Mouse (Mus musculus): ENCODE results near the gene Ccdc173.

The Ccdc173 gene

DNA sequence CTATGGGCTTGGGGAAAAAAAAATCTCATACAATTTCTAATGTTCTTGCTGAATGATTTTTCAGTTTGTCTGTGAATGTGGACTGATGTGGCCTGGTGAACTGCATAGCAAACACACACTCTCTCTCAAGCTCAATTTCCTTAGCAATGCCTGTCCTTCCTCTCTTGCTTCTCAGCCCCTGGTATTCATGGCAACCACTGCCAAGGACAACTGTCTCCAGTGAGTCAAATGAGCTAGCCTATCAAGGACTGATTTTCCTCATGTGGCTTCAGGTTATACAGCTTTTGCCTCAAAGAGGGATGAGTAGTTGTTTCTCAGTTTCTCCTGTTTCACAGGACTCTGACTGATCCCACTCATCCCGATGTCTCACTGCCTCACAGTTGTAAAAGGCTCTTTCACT is 70.3 kb downstream of the Ccdc173 start:
- TF ChIP-seq GATA4 (IDR thresholded peaks at IDR 0.05; ENCODE audit: insufficient replicate concordance, low read length) = no peak

DNA sequence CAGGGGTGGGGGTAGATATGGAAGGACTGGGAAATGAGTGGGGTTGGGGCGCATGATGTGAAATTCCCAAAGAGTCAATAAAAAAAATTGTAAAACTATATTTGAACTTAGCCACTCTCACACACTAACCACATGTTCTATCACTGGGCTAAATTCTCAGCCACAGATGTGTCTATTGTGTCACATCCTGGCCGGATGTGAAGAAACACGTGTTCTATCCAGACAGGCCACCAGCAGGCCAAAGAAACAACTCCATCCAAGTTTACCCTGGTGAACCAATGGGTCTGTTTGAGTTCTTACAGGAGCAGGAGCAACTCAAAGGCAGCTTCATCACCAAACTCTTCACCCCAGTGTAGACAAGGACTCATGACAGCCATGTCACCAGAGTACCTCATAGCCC is 72.9 kb downstream of the Ccdc173 start:
- TF ChIP-seq GATA4 (IDR thresholded peaks at IDR 0.05; ENCODE audit: insufficient replicate concordance, low read length) = no peak

DNA sequence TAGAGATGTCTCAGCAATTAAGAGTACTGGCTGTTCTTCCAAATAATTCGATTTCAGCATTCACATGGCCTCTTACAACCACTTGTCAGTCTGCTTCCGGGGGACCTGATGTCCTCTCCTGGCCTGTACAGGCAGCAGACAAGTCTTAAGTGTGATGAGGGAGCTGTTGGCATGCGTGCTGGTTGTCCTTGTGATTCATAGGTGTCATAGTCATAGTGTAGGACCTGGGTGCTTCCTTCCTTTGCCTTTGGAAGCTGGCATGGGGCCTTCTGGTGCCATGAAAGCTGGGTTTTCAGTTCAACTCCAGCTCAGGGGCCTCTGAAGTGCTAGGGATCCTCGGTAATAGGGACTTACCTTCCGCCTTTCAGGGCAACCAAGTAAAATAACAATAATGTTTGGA is 75.2 kb downstream of the Ccdc173 start:
- no peak for TF ChIP-seq GATA4 (IDR thresholded peaks at IDR 0.05; ENCODE audit: insufficient replicate concordance, low read length)

DNA sequence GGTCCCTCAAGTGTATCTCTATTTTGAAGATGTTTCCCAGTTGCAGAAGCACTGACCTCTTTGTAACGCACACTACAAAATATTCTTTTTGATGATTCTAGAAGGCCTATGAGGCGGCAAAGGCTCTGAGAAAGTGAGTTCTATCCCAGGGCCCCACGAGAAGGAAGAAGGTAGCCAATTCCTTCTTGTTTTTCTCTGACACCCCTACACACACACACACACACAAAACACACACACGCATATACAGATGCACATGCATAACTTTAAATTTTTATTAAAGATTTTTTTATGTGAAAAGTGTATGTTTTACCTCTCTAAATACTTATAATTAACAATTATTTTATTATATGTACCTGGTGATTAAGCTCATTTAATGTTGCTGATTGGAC is 75.8 kb downstream of the Ccdc173 start:
- no peak for TF ChIP-seq GATA4 (IDR thresholded peaks at IDR 0.05; ENCODE audit: insufficient replicate concordance, low read length)

DNA sequence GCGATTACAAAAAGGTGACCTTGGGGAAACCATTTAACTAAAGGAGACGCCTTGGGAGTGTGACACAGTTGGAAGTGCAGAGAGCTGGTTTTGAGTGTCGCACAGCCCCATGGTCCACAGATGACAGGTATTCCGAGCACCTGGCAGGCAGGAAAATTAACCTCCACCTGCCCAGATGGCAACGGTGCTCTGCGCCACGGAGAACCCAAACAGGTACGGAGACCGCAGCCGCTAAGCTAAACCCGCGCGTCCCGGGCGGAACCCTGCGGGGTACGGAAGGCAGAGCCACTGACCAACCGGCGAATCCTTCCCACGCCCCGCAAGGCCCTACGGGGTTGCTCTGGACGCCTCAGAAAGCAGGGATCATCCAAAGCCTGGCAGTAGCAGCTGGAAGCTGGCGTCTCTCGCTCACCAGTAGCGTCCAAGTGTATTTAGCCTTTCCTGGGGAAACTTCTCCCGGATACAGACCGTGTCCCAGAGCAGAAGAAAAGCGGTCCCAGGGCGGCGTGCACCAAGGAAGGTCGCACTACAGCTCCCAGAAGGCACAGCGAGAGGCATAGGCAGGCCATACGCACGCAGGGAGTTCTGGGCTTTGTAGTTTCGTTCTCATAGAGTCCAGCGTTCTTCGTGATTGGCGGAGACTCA is 76.3 kb downstream of the Ccdc173 start, which contains the start of gene Fastkd1:
Gene Fastkd1 (minus strand): TSS at position 536 of the 645 bp plus-strand sequence.
- TF ChIP-seq GATA4 (IDR thresholded peaks at IDR 0.05; ENCODE audit: insufficient replicate concordance, low read length) = no peak

DNA sequence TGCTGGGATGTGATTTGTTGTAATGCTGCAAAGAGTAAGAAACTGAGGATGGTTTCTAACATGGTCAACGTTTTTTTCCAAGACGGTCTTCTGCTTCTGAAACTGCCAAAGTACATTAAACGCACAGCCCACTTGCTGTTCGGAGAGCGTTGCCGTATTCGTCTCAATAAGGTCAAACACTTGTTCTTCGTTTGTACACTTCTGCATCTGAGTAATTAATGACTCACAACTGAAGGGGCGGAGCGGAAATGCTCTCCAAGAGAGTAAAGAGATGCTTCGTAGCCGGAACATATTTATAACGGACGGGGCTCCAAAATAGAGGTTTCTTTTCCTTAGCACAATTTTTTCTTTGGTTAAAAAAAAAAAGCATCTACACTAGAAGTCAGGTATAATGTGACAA is 77.2 kb downstream of the Ccdc173 start:
- no peak for TF ChIP-seq GATA4 (IDR thresholded peaks at IDR 0.05; ENCODE audit: insufficient replicate concordance, low read length)

All from liver, adult (tissue).